Mouse (Mus musculus): ENCODE measurements around the gene Rab11fip3.

GRCm38 (mm10) chr17:25953161-25953560 lies 116.2 kb downstream of the Rab11fip3 start:
- TF ChIP-seq FLI1 (IDR thresholded peaks at IDR 0.05; ENCODE audit: low read length), result no peak
- no peak for TF ChIP-seq GATA1 (IDR thresholded peaks at IDR 0.05; ENCODE audit: borderline replicate concordance, low read length)
